Mouse (Mus musculus): ENCODE data around the gene Olfr576.

The Olfr576 gene

GRCm38 (mm10) chr7:102962360-102962759 is at the start of gene Olfr576:
Gene Olfr576, plus strand, starts transcription at chr7:102962660.
- no peak for DNase-seq

GRCm38 (mm10) chr7:102915261-102915660 is 47.2 kb upstream of the Olfr576 start:
- no peak for DNase-seq

GRCm38 (mm10) chr7:102916405-102916804 is 46.1 kb upstream of the Olfr576 start:
- DNase-seq, result no peak

GRCm38 (mm10) chr7:102917032-102917875 is 45.2 kb upstream of the Olfr576 start, which contains the start of gene Olfr571:
Gene Olfr571, minus strand, starts transcription at chr7:102917536.
- no peak for DNase-seq

- DNase-seq, result no peak
Observed at GRCm38 (mm10) chr7:102919632-102920031, 42.8 kb upstream of the Olfr576 start.

GRCm38 (mm10) chr7:102924109-102924508 is 38.4 kb upstream of the Olfr576 start, which contains the start of gene Olfr572:
Gene Olfr572, plus strand, starts transcription at chr7:102924409.
- no peak for DNase-seq

GRCm38 (mm10) chr7:102927105-102927504 is 35.4 kb upstream of the Olfr576 start:
- DNase-seq, result no peak

GRCm38 (mm10) chr7:102942475-102942874 is 20.0 kb upstream of the Olfr576 start, which contains the start of gene Olfr573-ps1:
Gene Olfr573-ps1, minus strand, starts transcription at chr7:102942575.
- DNase-seq, result no peak

GRCm38 (mm10) chr7:102943417-102943816 is 19.0 kb upstream of the Olfr576 start:
- no peak for DNase-seq

- DNase-seq, result no peak
Observed at GRCm38 (mm10) chr7:102948167-102948566, 14.3 kb upstream of the Olfr576 start, which contains the start of gene Olfr574. Gene Olfr574, plus strand, starts transcription at chr7:102948467.

- DNase-seq, result no peak
Observed at GRCm38 (mm10) chr7:102950732-102951131, 11.7 kb upstream of the Olfr576 start.

- DNase-seq, result no peak
Observed at GRCm38 (mm10) chr7:102958137-102958536, 4.3 kb upstream of the Olfr576 start.

GRCm38 (mm10) chr7:102958593-102958992 is 3.9 kb upstream of the Olfr576 start, which contains the start of gene Olfr575:
Gene Olfr575, minus strand, starts transcription at chr7:102958775.
- no peak for DNase-seq

- no peak for DNase-seq
Observed at GRCm38 (mm10) chr7:102974399-102974798, 11.9 kb downstream of the Olfr576 start.

GRCm38 (mm10) chr7:102975843-102976242 is 13.4 kb downstream of the Olfr576 start, which contains the start of gene Olfr577:
Gene Olfr577, minus strand, starts transcription at chr7:102975943.
- DNase-seq, result no peak

- no peak for DNase-seq
Observed at GRCm38 (mm10) chr7:102989224-102989623, 26.8 kb downstream of the Olfr576 start, which contains the start of gene Olfr578. Gene Olfr578, minus strand, starts transcription at chr7:102989324.
